Mouse (Mus musculus) embryo, embryonic 10.5 days (tissue): ENCODE measurements around the gene Runx1.

Experiments
- DNase-seq: peaks from one replicate; pipeline ENCODE4 v3.0.0-alpha.2; 2015; ENCODE audit warnings: low spot score

Gene Runx1

DNA sequence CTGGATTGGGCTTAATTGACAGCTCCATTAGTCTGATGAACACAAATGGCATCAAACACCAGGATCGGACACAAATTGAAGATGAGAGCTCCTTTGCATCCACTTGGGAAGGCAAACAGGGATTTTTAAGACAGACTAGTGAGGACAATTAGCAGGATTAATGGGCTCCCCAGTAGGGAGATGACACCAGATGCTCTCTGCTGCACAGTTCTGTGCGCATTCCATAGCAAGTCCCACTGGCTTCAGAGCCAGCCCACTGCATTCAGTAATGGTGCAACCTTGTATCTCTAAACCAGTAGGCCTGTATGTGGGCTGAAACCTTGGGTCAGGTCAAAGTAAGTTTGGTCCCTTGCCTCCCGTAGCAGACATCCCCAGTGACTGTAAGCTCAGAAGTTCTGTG, 80.7 kb downstream of the Runx1 start:
- DNase-seq, result no peak

DNA sequence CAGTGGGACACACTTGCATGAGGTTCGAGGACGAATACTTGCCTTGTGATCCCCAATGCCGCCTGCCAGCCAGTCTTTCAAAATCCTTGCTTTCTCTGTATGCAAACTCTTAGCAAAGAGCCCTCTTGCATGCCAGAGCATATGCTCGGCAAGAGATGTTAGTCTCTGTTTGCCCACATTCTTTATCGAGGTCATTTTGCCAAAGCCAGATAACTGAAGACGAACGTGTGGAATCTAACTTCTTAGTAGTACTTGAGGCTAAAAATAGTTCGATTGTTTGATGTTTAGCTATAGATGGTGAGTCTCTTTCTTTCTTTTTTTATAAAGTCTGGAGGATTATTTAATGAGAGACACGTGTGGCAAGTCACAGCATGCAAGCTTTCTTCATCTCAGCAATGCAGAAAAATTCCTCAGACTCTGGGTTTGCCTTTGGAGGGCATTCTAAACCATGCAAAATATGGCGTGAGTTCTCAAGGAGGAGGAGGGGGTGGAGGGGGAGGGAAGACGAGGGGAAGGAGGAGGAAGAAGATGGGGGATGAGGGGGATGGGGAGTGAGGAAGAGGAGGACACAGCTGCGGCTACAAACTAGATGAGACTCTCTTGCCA, 81.7 kb downstream of the Runx1 start:
- DNase-seq, result no peak

DNA sequence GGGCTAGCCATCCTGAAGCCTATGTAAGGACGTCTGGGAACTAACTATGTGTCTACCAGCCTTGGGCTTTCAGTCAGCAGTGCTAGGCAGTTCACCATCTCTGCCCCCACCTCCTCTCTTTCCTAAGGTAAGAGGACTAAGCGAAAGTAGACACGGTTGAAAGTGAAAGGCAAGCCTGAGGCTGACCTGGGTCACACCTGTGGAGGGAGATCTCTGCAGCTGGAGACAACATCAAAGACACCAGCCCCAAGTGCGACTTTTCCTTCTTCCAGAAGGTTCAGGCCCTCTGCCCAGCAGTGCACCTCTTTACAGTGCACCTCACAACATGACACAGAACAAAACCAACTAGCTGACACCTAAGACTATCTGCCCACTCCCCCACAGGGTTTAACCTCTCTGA, 82.2 kb downstream of the Runx1 start:
- DNase-seq, result no peak

DNA sequence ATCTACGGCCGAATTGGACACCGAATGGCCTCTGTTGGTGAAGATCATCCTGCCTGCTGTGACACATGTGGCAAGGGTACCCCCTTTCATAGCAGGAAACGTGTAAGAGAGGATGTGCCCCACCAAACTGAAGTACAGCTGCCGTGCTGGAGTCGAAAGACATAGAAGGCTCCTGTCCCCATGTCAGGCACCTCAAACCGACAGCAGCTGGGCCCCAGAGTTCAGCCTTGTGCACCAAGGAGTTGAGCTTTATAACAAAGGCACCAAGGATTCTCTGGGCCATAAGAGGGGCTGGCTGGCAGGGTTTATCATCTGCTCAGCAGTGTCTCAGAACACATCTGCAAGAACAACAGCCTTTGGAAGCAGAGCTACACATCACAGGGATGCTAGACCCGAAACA, 84.6 kb downstream of the Runx1 start:
- DNase-seq, result no peak

DNA sequence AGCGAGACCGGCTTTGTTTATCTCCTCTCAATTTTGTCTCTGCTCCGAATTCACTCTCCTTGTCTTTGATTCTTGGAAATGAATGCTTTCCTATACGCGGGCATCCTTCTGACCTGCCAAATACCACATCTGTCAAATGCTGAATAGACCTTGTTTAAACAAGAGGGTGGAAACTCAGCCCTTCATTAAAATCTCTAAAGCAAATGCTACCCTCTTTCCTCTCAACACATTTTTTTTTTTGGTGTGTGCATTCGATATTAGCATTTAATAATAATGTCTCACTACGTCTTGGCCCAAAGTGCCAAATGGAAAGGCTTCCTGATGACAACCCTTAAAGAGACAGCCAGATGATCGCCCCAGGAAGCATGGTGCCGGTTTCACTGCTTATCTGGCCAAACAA, 85.4 kb downstream of the Runx1 start:
- DNase-seq, result no peak

DNA sequence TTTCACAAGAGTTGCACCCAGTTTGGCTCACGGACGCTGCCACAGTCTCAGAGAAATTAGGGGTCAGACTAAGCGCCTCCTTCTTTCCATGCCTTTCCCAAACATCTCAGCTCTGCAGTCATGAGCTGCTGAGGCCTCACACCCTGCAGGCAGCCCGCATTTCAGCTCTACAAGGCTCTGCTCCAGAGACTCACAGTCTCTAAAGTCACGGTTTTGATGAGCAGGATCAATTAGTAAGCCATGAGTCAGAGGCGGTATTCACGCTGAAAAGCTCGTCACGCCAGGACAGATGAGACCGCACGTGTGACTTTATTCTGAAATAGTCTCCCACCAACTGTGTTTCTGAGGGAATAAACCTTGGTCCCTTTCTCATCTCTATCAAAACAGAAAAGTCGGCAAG, 86.0 kb downstream of the Runx1 start:
- no peak for DNase-seq

DNA sequence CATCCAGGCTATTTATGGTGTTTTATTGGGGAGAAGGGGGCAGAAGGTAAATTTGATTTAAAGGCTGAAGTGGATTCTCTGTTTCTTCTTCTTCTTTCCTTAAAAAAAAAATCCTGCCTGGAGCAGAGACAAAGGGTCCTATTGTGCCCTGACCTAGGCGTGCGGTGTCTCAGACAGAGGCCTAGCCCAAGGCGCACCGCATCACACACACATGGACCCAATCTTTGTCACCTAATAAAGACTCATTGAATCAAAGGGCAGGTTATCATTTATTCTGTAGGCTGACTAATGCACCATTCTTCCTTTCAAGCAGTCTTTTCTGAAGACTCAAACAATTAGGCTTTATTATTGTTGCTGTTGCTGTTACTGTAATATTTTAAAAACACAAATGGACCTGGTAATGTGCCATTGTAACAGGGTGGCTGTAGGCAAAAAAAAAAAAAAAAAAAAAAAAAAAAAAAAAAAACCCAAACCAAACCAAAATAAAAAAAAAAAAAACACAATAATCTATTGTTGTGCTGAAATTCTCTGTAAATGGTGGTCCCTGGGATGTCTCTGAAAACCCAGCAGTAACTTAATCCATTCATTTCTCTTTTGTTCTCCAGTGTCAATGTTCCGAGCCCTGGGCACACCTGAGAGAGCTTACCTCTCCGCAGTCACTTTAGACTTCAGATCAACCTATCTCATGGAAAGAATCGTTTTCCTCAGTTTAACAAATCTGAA, 86.7 kb downstream of the Runx1 start:
- peak; percentile 44 for DNase-seq

DNA sequence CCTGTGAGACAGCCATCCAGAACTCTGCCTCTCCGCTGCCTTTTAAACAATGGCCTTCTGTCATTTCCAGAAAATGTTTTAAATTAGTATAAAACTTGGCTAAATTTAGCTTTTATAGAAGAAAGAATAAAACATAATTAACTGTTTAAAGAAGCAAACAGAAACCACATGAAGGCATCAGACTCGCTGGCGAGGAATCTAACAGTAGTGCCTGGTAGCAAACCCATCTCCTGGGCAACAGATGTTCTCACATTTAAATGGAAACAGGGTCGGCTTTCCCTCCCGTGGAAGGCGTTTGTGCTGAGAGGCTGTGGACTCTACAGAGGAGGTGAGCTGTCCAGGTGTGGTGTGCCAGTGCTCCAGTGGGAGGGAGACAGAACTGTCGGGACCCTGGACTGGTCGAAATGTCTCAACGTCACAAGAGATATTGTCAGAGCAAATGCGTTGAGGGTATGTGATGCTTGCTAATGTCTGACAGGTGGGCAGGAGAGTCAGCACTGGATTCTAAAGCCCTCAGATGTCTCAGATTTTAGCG, 87.4 kb downstream of the Runx1 start:
- DNase-seq, result no peak

DNA sequence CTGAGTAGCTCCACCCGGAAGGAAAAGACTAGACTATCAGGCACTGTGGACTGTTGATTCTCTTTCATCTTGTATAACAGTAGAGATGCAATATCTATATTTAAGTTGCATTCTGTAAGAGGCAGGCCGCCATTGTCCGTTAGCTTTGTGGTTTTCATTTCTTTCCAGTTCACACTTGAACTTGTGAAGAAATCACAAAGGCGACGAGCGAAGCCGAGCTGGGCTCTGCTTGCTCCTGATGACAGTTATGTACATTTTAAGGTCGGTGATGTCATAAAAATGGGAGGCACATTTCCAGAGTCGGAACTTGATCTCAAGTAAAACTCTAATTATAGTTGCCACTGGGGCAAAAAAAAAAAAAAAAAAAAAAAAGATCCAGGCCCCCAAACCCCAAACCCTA, 99.1 kb downstream of the Runx1 start:
- no peak for DNase-seq

DNA sequence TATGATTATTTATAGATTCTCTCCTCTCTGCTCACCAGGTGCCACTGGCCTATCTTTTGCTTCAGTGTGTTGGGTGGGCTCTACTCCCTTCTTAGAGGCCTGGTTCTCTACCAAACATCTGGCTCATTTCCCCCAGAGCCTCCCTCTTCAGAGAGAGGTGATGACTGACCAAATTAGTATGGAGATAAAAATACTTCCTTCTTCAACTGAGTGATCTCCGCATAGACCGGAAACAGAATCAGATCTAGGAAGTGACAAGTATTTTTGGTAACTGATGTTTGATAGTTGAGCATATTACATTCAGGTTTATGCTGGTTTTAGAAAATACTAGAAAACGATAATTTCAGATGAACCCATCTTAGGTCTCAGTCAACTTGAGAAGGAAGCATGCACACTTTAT, 101.4 kb downstream of the Runx1 start:
- no peak for DNase-seq

DNA sequence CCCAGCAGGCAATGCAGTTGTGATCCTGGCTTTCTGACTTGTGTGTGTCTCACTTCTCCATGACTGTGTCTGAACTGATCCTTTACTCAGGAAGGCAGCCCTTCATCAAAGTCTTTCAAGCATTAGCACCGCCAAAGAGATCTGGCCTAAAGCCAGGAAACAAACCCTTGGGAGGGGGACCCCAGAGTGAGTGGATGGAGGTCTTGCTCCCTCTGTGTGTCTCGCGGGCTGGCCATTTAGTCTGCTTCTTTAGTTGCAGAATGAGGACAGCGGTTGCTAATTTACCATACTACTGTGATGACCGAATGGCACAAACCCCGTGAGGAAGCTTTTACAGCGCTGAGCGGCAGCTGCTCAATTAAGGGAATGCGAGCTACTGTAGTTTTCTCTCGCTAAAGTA, 105.3 kb downstream of the Runx1 start:
- no peak for DNase-seq

DNA sequence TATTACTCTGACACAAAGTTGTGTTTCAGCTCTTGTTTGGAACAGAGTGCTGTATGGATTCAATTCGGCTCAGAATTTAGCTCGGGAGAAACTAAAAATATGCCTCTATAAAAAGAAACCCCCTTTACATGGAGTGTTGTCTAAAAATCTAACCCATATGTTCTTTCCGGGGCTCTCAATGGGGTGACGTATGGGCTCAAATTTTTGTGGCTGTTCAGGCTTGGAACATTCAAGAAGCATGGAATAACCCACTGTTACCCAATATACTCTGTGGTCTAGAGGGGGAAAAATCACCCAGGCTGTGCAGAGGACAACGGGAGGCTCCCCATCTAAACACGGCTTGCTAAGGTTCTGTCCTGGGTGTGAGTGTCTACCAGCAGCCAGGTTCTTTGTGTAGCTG, 106.2 kb downstream of the Runx1 start:
- no peak for DNase-seq

DNA sequence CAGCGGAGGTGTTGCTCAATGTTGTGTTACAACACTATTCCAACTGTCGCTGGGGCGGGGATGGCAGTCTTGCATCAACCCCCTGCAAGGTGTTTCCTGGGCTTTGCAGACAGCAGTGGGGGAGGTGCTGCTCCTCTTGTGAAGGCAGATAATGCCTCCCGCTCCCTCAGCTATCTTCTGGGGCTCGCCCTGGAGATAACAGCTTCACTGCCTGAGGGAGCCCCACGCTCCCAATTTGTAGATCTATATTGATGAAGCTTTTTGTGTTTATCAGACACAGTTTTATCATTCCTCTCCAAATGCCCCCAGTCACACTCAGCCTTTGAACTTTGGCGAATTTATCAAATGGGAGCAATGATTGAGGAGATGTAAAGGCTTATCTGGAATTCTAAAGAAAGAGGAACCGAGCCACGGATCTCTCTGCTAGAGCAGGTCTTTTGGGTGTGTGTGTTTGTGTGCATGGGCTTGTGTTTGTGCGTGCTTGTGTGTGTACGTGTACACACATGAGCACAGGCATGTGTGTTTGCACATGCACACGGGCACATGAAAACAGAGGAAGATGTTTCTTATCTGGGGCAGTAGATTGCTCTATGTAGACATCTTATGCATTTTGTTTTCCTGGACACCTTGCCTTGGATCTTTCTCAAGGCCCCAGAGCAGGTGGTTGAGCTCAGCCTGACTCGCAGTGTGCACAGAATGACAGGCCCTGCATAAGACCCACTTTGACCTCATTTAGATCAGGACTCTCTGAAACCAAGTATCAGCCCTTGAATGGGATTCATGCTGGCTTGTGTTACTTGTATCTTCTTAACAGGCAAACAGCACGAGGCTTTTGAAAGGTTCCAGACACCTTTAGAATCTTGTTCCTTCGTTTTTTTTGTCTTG, 110.1 kb downstream of the Runx1 start:
- DNase-seq, result no peak

DNA sequence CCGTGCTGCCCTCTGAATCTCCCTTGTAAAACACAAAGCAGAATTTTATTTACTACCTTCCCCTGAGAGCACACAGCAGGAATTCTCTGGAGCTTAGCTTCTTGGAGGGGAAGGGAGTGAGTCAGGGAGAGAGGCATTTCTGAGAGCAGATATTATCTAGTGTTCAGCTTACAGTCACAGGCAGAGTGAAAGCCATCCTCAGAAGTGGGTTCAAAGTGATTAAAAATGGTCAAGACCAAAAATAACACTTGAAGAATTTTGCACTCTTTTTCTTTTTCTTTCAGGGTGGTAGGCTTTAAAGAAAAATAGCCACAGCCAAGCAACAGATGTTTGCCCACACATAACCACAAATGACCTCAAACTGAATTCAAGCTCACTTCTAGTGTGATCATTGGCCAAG, 115.8 kb downstream of the Runx1 start:
- DNase-seq, result no peak

DNA sequence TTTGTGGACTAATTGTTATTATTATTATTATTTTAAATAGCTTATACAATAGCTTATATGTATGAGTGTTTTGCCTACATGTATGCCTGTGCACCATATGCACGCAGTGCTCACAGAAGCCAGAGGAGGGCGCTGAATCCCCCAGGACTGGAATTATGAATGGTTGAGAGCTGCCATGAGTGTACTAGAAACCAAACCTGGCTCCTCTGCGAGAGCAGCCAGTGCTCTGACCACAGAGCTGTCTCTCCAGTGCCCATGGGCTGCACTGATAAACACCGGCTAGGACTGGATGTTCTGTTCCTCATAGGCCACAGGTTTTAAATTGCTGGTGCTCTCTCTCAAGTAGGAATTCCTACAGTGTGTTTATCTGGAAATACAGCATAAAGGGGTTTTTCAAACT, 117.2 kb downstream of the Runx1 start:
- no peak for DNase-seq

DNA sequence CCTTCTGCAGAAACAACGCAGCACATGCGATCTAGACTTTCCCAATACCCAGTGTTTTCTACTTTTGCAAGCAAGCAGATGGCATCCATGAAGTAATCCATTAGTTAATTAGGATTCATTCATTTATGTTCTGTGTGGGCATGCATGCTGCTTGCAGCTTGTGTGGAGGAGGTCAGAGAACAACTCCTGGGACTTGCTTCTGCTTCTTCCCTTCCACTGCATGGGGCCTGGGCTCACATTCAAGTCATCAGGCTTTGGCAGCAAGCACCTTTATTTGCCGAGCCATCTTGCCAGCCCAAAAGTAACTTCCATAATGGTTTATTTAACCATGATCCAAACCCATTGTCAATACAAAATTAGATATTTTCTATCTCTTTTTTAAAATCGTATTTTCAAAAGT, 118.2 kb downstream of the Runx1 start:
- DNase-seq, result no peak

DNA sequence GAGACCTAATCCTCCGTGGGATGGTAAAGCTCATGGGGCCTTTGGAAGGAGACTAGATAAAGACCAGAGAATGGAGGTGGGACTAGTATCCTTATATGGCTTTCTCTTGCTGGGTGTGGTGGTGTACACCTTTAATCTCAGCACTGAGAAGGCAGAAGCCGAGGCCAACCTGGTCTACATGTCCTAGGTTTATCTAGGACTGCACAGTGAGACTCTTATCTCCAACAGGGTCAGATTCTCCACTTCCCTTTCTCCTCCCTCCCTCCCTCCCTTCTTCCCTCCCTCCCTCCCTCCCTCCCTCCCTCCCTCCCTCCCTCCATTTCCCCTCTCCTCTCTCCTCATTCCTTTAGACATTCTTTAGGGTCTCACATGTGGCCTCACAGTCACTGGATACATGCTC, 118.8 kb downstream of the Runx1 start:
- no peak for DNase-seq

DNA sequence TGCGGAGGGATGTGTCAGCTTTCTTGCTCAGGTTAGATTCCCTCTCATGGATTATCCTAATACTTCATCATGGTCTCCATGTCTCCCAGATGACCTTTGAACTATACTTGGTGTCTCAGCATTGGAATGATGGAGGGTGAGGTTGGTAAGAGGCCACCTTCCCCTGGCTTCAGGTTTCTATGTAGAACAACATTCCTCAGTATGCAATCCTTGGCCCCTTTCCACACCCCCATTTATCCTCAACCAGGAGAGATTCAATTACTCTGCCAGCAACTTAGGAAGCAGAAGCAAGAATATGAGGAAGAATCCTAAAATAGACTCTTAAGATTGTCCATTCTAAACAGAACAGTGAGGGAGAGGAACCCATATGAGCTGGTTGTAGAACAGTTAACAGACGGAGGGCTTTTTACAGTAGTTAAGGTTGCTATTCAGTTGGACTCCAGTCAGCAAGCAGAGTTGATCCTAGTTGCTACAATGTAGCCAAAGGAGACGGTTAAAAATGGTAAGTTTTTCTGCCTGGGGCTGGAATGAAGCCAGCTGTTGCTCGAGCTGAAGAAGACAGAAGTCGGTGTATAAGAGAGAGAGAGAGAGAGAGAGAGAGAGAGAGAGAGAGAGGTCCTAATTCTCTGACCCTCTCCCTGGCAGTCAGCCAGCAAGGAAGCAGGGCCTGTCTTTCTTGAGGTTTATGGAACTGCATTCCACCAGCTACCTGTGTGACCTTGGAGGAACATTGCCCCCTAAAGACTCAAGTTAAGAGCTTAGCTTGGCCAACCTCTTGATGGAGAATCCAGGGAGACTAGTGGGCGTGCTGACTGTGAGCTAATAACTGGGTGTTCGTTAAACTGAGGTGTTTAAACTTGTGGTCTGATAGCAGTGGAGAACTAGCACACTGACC, 120.1 kb downstream of the Runx1 start:
- no peak for DNase-seq

DNA sequence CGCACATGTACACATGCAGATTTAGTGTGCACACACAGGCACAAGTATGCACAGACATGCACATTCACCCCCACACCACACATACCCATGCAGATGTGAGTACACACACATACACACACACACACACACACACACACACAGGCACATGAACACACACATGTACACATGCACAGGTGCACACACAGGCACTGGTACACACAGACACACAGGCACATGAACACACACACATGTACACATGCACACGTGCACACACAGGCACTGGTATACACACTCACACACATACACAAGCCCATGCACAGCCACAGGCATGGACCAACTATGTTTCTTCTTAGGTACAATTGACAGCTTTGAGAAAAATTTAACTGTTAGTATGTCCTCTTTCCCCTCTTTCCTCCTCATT, 122.1 kb downstream of the Runx1 start:
- no peak for DNase-seq

DNA sequence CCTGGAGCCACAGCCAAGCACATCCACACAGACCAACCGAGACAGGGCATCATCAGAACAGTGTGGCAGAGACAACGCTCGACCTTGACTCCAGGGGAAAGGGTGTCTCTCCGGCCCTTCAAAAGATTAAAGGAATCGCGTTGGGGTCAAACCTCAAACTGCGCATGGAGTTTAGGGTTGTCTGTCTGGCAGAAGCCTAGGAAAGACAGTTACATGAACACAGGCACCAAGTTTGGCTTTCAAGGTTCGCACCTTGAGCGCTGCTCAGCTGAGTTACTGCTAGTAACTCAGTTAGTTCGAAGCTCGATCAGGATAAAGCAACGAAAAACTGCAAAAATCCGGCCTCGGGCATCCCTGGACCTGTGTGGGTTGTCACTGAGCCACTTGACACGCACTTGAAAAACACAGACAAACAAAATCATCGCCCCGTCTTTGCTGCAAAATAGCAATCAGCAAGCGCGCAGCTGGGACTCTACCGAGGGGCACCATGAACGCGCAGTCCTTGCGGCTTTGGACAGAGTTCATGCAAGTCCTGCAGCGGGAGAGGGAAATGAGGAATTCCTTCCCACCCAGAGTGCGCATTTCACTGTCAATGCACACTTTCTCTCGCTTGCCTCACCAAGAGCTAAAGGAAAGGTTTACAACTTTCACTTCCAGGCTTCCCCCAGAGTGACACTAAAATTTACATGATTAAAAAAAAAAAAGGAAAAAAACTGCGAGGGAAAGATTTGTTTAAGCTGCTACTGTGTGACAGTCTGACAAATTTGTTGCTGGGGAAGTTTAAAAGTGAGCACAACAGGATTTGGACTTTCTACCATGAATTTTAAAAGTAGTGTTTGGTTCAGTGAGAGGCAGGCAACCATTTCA, 126.2 kb downstream of the Runx1 start:
- DNase-seq, result peak; percentile 65

DNA sequence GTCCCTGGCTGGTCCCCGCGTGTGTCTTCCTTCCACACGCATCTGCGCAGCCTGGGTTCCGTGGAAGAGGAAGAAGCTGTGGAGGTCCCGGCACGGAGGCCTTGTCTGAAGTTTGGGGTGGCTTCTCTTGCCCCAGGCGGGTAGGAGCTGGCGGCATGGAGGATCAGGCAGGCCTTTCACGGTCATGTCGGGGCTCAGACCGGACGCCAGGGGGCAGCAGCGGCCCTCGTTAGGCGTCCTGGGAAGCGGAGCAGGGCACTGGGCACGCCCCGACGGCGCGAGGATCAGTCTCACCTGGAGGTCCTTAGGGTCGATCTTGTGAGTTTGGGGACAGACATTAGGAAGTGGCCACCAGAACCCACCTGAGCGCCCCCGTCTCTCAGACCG, 127.3 kb downstream of the Runx1 start:
- peak; percentile 93 for DNase-seq
